Mouse (Mus musculus): ENCODE measurements around the gene Ube2q1. TPM values are rescaled to one million over a fixed set of nuclear protein-coding genes. Genes with fewer than 3 reads are reported as not detected.

The Ube2q1 gene
- polyA plus RNA-seq, 1 experiment = 49.1 TPM

DNA sequence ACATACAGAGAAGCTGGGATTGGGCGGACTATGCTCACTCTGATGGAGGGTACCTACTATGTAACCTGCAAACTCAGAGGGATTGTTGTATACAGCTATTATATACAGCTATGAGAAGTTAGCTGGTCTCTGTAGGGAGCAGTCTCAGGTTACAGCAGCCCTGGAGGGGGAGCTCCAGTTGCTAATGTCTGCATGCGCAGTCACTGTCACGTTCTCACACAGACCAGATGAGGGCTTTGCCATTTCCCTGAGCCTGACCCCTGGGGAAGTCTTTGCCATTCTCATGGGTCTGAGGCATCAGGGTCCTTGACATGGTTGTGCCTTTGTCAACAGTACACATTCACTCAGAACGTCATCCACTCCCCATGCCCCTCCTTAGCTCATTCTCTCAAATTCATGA lies 31.8 kb downstream of the Ube2q1 start:
- Histone ChIP-seq H3K27me3 (ENCODE audit: control insufficient read depth, insufficient read depth, low read length) (no peaks in the 10 kb centered on the region), H3K4me1 (replicated peaks; ENCODE audit: control insufficient read depth, insufficient read depth, low read length) (0 out of 2 replicates have a peak, but pooled peaks cover 2% of the 10 kb centered on the region), H3K36me3 (ENCODE audit: control insufficient read depth, insufficient read depth, low read length) (no peaks in the 10 kb centered on the region), H3K4me3 (ENCODE audit: control insufficient read depth, insufficient read depth, low read length) (no peak overlapping the region), H3K27ac (ENCODE audit: control insufficient read depth, insufficient read depth, low read length) (no peak overlapping the region)
- WGBS = 94% methylated on average over 4 of the region's 4 CpGs
- no peak for DNase-seq
- TF ChIP-seq CTCF (IDR thresholded peaks at IDR 0.05; ENCODE audit: borderline replicate concordance, control insufficient read depth, extremely low read depth, insufficient read depth, low read length, poor library complexity) = no peak
- no peak for TF ChIP-seq POLR2A (IDR thresholded peaks at IDR 0.05; ENCODE audit: control insufficient read depth, extremely low read depth, insufficient read depth, low read length, poor library complexity)

DNA sequence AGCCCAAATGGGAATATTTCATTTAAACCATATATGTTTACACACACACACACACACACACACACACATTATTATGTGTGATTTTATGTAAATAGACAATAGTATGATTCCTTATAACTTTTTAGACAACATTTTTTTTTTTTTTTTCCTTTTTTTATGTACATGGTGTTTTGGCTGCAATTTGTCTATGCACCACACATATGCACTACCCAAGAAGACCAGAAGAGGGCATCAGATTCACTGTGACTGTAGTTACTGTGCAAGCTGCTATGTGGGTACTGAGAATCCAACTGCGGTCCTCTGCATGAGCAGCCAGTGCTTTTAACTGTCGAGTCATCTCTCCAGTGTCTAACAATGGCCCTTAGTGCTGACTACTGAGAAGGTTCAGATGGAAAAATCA lies 33.3 kb downstream of the Ube2q1 start:
- H3K4me1 ChIP-seq (replicated peaks; ENCODE audit: control insufficient read depth, insufficient read depth, low read length) = no peaks in the 10 kb centered on the region
- no peak for DNase-seq
- no peaks in the 10 kb centered on the region for H3K27me3 ChIP-seq (ENCODE audit: control insufficient read depth, insufficient read depth, low read length)
- H3K36me3 ChIP-seq (ENCODE audit: control insufficient read depth, insufficient read depth, low read length) = no peaks in the 10 kb centered on the region
- no peak overlapping the region for H3K27ac ChIP-seq (ENCODE audit: control insufficient read depth, insufficient read depth, low read length)
- WGBS = 96% methylated on average over 2 of the region's 2 CpGs
- H3K4me3 ChIP-seq (ENCODE audit: control insufficient read depth, insufficient read depth, low read length) = no peak overlapping the region
- no peak for TF ChIP-seq POLR2A (IDR thresholded peaks at IDR 0.05; ENCODE audit: control insufficient read depth, extremely low read depth, insufficient read depth, low read length, poor library complexity)
- no peak for TF ChIP-seq CTCF (IDR thresholded peaks at IDR 0.05; ENCODE audit: borderline replicate concordance, control insufficient read depth, extremely low read depth, insufficient read depth, low read length, poor library complexity)

DNA sequence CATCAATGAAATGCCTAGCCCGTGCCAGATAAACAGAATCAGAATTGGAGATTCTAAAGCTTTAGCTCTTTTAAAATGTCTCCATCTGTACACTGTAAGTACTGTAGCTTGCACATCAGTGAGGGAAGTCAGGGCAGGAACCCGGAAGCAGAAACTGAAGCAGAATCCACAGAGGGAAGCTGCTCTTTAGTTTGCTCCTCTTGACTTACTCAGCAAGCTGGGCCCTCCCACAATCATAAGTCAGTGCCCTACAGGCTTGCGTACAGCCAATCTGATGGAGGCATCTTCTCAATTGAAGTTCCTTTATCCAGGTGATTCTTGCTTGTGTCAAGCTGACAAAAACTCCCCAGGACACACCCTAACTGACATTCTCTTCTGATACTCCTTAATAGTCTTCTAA lies 33.8 kb downstream of the Ube2q1 start:
- H3K27ac ChIP-seq (ENCODE audit: control insufficient read depth, insufficient read depth, low read length) = no peak overlapping the region
- 96% methylated on average over 3 of the region's 3 CpGs for WGBS
- H3K36me3 ChIP-seq (ENCODE audit: control insufficient read depth, insufficient read depth, low read length) = no peaks in the 10 kb centered on the region
- H3K4me3 ChIP-seq (ENCODE audit: control insufficient read depth, insufficient read depth, low read length) = no peak overlapping the region
- TF ChIP-seq POLR2A (IDR thresholded peaks at IDR 0.05; ENCODE audit: control insufficient read depth, extremely low read depth, insufficient read depth, low read length, poor library complexity) (no peak), CTCF (IDR thresholded peaks at IDR 0.05; ENCODE audit: borderline replicate concordance, control insufficient read depth, extremely low read depth, insufficient read depth, low read length, poor library complexity) (no peak)
- no peaks in the 10 kb centered on the region for H3K27me3 ChIP-seq (ENCODE audit: control insufficient read depth, insufficient read depth, low read length)
- DNase-seq = no peak
- no peaks in the 10 kb centered on the region for H3K4me1 ChIP-seq (replicated peaks; ENCODE audit: control insufficient read depth, insufficient read depth, low read length)

DNA sequence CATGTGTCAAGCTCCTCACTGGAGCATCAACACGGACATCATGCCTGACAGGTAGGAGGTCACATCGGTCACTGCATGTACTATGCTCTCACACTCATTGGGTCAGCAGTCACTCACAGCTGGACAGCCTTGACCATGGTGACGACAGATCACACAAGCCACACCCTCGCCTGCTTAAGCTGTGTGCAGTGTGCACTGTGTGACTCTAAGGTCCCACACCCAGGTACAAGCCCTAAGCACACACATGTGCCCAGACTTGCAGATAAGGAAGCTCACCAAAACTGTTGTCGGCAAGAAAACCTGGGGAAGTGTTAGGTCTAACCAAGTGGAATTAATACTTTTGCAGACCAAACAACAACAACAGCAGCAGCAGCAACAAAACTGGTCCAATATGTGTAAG lies 34.5 kb downstream of the Ube2q1 start:
- TF ChIP-seq POLR2A (IDR thresholded peaks at IDR 0.05; ENCODE audit: control insufficient read depth, extremely low read depth, insufficient read depth, low read length, poor library complexity) (no peak), CTCF (IDR thresholded peaks at IDR 0.05; ENCODE audit: borderline replicate concordance, control insufficient read depth, extremely low read depth, insufficient read depth, low read length, poor library complexity) (no peak)
- Histone ChIP-seq H3K27me3 (ENCODE audit: control insufficient read depth, insufficient read depth, low read length) (no peaks in the 10 kb centered on the region), H3K36me3 (ENCODE audit: control insufficient read depth, insufficient read depth, low read length) (no peaks in the 10 kb centered on the region), H3K27ac (ENCODE audit: control insufficient read depth, insufficient read depth, low read length) (no peak overlapping the region), H3K4me3 (ENCODE audit: control insufficient read depth, insufficient read depth, low read length) (no peak overlapping the region), H3K4me1 (replicated peaks; ENCODE audit: control insufficient read depth, insufficient read depth, low read length) (no peaks in the 10 kb centered on the region)
- 88% methylated on average over 5 of the region's 5 CpGs for WGBS
- DNase-seq = no peak

DNA sequence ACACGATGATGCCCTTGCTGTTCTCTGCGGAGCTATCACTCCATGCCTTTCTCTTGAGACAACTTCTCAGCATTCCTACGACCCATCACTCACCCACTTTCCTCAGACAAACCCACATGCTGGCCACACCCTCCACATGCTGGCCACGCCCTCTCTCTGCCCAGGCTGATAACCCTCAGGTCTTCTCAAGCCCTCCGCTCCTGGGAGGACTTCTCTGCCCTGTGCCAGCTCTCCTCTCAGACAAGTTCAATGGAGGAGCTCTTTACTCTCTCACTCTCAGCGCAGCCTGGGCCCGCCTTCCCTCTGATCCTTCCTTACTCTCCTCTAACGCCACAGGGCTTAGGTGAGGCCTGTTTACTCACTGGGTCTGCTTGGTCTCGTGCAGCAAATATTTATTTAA lies 35.2 kb downstream of the Ube2q1 start:
- Histone ChIP-seq H3K27me3 (ENCODE audit: control insufficient read depth, insufficient read depth, low read length) (no peaks in the 10 kb centered on the region), H3K36me3 (ENCODE audit: control insufficient read depth, insufficient read depth, low read length) (no peaks in the 10 kb centered on the region), H3K4me1 (replicated peaks; ENCODE audit: control insufficient read depth, insufficient read depth, low read length) (no peaks in the 10 kb centered on the region), H3K4me3 (ENCODE audit: control insufficient read depth, insufficient read depth, low read length) (no peak overlapping the region), H3K27ac (ENCODE audit: control insufficient read depth, insufficient read depth, low read length) (no peak overlapping the region)
- no peak for DNase-seq
- 88% methylated on average over 9 of the region's 9 CpGs for WGBS
- TF ChIP-seq CTCF (IDR thresholded peaks at IDR 0.05; ENCODE audit: borderline replicate concordance, control insufficient read depth, extremely low read depth, insufficient read depth, low read length, poor library complexity) = no peak
- no peak for TF ChIP-seq POLR2A (IDR thresholded peaks at IDR 0.05; ENCODE audit: control insufficient read depth, extremely low read depth, insufficient read depth, low read length, poor library complexity)

DNA sequence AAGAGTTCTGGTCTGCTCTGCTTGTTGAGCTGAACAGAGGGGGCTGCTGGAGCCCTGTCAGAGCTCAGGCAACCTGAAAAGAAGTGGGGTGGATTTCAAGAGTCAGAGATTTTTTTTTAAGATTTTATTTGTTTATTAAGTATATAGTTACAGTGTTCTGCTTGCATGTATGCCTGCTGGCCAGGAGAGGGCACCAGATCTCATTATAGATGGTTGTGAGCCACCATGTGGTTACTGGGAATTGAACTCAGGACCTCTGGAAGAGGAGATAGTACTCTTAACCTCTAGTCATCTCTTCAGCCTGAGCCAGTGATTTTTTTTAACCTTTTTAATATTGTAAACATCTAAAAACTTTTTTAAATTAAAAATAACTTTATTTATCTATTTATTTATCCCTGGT lies 37.4 kb downstream of the Ube2q1 start:
- TF ChIP-seq POLR2A (IDR thresholded peaks at IDR 0.05; ENCODE audit: control insufficient read depth, extremely low read depth, insufficient read depth, low read length, poor library complexity) = no peak
- no peak for TF ChIP-seq CTCF (IDR thresholded peaks at IDR 0.05; ENCODE audit: borderline replicate concordance, control insufficient read depth, extremely low read depth, insufficient read depth, low read length, poor library complexity)
- no peaks in the 10 kb centered on the region for H3K36me3 ChIP-seq (ENCODE audit: control insufficient read depth, insufficient read depth, low read length)
- H3K4me1 ChIP-seq (replicated peaks; ENCODE audit: control insufficient read depth, insufficient read depth, low read length) = no peaks in the 10 kb centered on the region
- H3K27ac ChIP-seq (ENCODE audit: control insufficient read depth, insufficient read depth, low read length) = no peak overlapping the region
- DNase-seq = no peak
- no peak overlapping the region for H3K4me3 ChIP-seq (ENCODE audit: control insufficient read depth, insufficient read depth, low read length)
- H3K27me3 ChIP-seq (ENCODE audit: control insufficient read depth, insufficient read depth, low read length) = no peaks in the 10 kb centered on the region

DNA sequence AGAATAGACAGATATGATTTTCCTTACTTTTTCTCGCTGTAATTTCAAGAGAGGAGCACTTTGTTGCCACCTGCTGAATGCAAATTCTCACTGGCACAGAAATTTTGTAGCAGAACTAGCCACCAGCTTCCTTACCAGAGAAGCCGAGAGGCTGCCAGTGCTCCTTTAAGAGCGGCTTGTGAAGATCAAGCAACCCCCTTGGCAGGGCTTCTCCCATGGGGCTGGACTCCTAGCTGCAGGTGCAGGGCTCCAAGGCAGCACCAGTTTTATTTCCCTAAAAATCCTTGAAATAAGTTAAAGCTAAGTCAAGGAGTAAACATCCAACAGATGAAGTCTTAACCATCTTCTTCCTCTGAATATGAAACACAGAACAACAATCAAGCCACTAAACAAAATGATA lies 38.8 kb downstream of the Ube2q1 start:
- TF ChIP-seq POLR2A (IDR thresholded peaks at IDR 0.05; ENCODE audit: control insufficient read depth, extremely low read depth, insufficient read depth, low read length, poor library complexity) (no peak), CTCF (IDR thresholded peaks at IDR 0.05; ENCODE audit: borderline replicate concordance, control insufficient read depth, extremely low read depth, insufficient read depth, low read length, poor library complexity) (no peak)
- DNase-seq = no peak
- H3K36me3 ChIP-seq (ENCODE audit: control insufficient read depth, insufficient read depth, low read length) = no peaks in the 10 kb centered on the region
- H3K27me3 ChIP-seq (ENCODE audit: control insufficient read depth, insufficient read depth, low read length) = no peaks in the 10 kb centered on the region
- no peak overlapping the region for H3K4me3 ChIP-seq (ENCODE audit: control insufficient read depth, insufficient read depth, low read length)
- H3K27ac ChIP-seq (ENCODE audit: control insufficient read depth, insufficient read depth, low read length) = no peak overlapping the region
- no peaks in the 10 kb centered on the region for H3K4me1 ChIP-seq (replicated peaks; ENCODE audit: control insufficient read depth, insufficient read depth, low read length)
- 86% methylated on average over 3 of the region's 3 CpGs for WGBS
